Mouse (Mus musculus): ENCODE measurements around the gene Insl6.

- TF ChIP-seq CTCF (IDR thresholded peaks at IDR 0.05; ENCODE audit: borderline replicate concordance, insufficient read depth, low read length): no peak
- no peak for TF ChIP-seq POLR2A (IDR thresholded peaks at IDR 0.05; ENCODE audit: low read depth, low read length)
Measured at GRCm38 (mm10) chr19:29312661-29313060, 12.5 kb downstream of the Insl6 start.

All from embryonic fibroblast, embryonic 13.5 days (primary cell).